Mouse (Mus musculus): Measurements from ENCODE around the gene Mrps16. TPM values are rescaled to one million over a fixed set of nuclear protein-coding genes. Genes with fewer than 3 reads are reported as not detected.

Gene Mrps16
- polyA plus RNA-seq, 1 experiment = 27.6 TPM

DNA sequence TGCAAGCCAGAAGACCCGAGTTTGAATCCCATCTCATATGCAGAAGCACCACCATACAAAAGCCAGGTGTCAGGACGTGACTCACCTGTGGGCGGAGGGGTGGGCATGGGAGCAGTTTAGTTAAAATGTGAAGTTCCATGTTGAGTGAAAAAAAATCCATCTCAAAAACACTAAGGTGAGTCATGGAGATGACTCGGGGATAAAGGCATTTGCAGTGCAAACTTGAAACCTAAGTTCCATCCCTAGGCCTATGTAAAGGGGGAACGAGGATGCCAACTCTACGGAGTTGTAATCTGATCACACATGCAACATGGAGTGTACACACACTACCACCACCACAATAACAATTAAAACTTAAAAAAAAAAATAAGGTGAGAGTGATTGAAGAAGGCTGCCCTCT, 29.6 kb upstream of the Mrps16 start:
- TF ChIP-seq POLR2A (IDR thresholded peaks at IDR 0.05; ENCODE audit: low read depth, low read length) (no peak), CTCF (IDR thresholded peaks at IDR 0.05; ENCODE audit: extremely low read depth, insufficient read depth, insufficient read length, insufficient replicate concordance) (no peak)
- 90% methylated on average over 6 of the region's 6 CpGs for WGBS
- H3K27ac ChIP-seq (ENCODE audit: insufficient read depth, low read length) = no peak overlapping the region
- H3K4me3 ChIP-seq (ENCODE audit: extremely low read depth, insufficient read depth, insufficient read length) = no peak overlapping the region
- no peaks in the 10 kb centered on the region for H3K27me3 ChIP-seq (ENCODE audit: control insufficient read depth, insufficient read depth, low read length)
- H3K36me3 ChIP-seq (ENCODE audit: control insufficient read depth, insufficient read depth, low read length) = no peaks in the 10 kb centered on the region
- no peaks in the 10 kb centered on the region; the same call in 1 of the 2 replicates for H3K4me1 ChIP-seq (ENCODE audit: control insufficient read depth, insufficient read depth, insufficient read length)
- no peak for DNase-seq (ENCODE audit: low read depth in 1 of 2, low spot score in 2 of 2)

DNA sequence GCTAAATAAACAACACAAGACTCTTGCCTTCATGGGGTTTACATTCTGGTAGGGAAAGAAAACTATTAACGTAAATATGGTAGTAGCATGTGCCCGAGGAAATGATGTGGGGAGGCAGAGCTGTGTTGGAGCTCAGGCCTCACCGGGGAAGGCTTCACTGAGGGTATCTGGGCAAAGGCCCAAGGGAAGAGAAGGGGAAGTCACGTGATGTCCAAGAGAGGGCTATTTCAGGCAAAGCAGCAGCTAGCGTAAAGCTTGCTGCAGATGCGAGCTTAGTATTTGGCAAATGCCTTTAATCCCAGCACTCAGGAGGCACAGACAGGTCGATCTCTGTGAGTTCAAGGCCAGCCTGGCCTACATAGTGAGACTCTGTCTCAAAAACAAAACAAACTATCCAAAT, 28.8 kb upstream of the Mrps16 start:
- no peak for TF ChIP-seq CTCF (IDR thresholded peaks at IDR 0.05; ENCODE audit: extremely low read depth, insufficient read depth, insufficient read length, insufficient replicate concordance)
- no peak for TF ChIP-seq POLR2A (IDR thresholded peaks at IDR 0.05; ENCODE audit: low read depth, low read length)
- WGBS = 22% methylated on average over 7 of the region's 7 CpGs
- Histone ChIP-seq H3K27me3 (ENCODE audit: control insufficient read depth, insufficient read depth, low read length) (no peaks in the 10 kb centered on the region), H3K4me1 (ENCODE audit: control insufficient read depth, insufficient read depth, insufficient read length) (no peaks in the 10 kb centered on the region; the same call in 1 of the 2 replicates), H3K4me3 (ENCODE audit: extremely low read depth, insufficient read depth, insufficient read length) (no peak overlapping the region), H3K36me3 (ENCODE audit: control insufficient read depth, insufficient read depth, low read length) (no peaks in the 10 kb centered on the region), H3K27ac (ENCODE audit: insufficient read depth, low read length) (no peak overlapping the region)
- no peak for DNase-seq (ENCODE audit: low read depth in 1 of 2, low spot score in 2 of 2)

DNA sequence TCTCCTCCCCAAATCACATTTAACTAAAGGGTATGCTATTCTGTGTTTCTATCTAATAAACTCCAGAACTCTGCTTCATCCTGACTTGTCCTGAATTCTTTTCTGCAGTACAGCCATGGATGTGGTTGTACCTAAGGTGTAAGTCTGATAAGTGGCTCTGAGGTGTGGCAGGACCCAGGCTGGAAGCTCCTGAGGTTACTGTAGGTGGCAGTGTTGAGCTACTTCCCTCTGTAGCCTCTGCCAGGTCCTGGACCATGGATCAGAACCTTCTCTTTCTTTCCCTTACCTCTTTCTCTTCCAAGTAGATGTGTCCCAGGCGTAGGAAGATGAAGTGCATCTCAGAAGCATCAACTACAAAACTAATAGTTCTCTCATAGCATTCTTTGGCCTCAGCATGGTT, 6.6 kb upstream of the Mrps16 start:
- H3K27me3 ChIP-seq (ENCODE audit: control insufficient read depth, insufficient read depth, low read length) = no peaks in the 10 kb centered on the region
- peak in 1 of 2 experiments; percentile 24 for DNase-seq (ENCODE audit: low read depth in 1 of 2, low spot score in 2 of 2)
- 78% methylated on average over 1 of the region's 1 CpGs for WGBS

DNA sequence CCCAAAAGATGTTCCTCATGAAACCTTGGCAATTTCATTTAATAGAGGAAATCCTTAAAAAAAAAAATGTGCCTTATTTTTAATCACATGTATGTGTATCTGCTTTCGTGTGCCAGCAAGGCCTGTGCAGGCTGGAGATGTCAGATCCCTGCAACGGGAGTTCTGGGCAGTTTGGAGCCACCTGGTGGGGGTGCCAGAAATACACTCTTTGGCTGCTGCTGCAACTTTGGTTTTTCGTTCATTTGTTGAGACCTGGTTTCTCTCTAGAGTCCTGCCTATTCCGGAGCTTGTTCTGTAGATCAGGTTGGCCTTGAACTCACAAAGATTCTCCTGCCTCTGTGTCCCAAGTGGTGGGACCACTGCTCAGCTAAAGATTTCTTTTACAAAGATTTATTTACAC, 5.4 kb upstream of the Mrps16 start:
- TF ChIP-seq CTCF (IDR thresholded peaks at IDR 0.05; ENCODE audit: extremely low read depth, insufficient read depth, insufficient read length, insufficient replicate concordance) (peak; percentile 59; the same call in 1 of the 2 replicates), POLR2A (IDR thresholded peaks at IDR 0.05; ENCODE audit: low read depth, low read length) (no peak)
- peak in 1 of 2 experiments; percentile 50 for DNase-seq (ENCODE audit: low read depth in 1 of 2, low spot score in 2 of 2)
- 34% methylated on average over 4 of the region's 4 CpGs for WGBS

More for the DNA sequence above, 6.6 kb upstream of the Mrps16 start:
- Histone ChIP-seq H3K36me3 (ENCODE audit: control insufficient read depth, insufficient read depth, low read length) (no peaks in the 10 kb centered on the region), H3K4me3 (ENCODE audit: extremely low read depth, insufficient read depth, insufficient read length) (no peak overlapping the region), H3K4me1 (ENCODE audit: control insufficient read depth, insufficient read depth, insufficient read length) (no peaks in the 10 kb centered on the region), H3K27ac (ENCODE audit: insufficient read depth, low read length) (no peak overlapping the region)
- TF ChIP-seq CTCF (IDR thresholded peaks at IDR 0.05; ENCODE audit: extremely low read depth, insufficient read depth, insufficient read length, insufficient replicate concordance) (peak; percentile 21; the same call in 1 of the 2 replicates), POLR2A (IDR thresholded peaks at IDR 0.05; ENCODE audit: low read depth, low read length) (no peak)

DNA sequence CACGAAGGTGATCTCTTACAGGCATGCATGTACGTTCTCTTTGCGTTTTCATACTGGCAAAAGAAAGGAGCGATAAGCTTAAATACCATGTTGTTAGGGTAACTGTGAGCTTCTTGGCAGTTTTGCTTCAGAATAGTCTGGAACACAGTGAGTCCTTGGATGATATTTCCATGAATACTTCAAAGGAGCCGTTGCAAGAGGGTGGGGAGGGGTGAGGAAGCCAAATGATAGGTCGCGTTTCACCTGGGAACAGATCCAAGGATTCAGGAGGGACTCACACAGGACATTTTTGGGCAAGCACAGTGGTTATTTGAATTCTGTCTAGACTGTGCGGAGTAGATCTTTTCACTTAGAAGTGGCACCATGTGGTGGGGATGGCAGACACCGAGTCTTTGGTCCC, 3.8 kb upstream of the Mrps16 start:
- Histone ChIP-seq H3K27ac (ENCODE audit: insufficient read depth, low read length) (no peak overlapping the region), H3K36me3 (ENCODE audit: control insufficient read depth, insufficient read depth, low read length) (no peaks in the 10 kb centered on the region), H3K4me1 (ENCODE audit: control insufficient read depth, insufficient read depth, insufficient read length) (0 out of 2 replicates have a peak, but pooled peaks cover 3% of the 10 kb centered on the region), H3K27me3 (ENCODE audit: control insufficient read depth, insufficient read depth, low read length) (no peaks in the 10 kb centered on the region), H3K4me3 (ENCODE audit: extremely low read depth, insufficient read depth, insufficient read length) (no peak overlapping the region)
- no peak for TF ChIP-seq CTCF (IDR thresholded peaks at IDR 0.05; ENCODE audit: extremely low read depth, insufficient read depth, insufficient read length, insufficient replicate concordance)
- no peak for TF ChIP-seq POLR2A (IDR thresholded peaks at IDR 0.05; ENCODE audit: low read depth, low read length)
- 89% methylated on average over 9 of the region's 9 CpGs for WGBS
- DNase-seq (ENCODE audit: low read depth in 1 of 2, low spot score in 2 of 2) = no peak

More for the DNA sequence above, 5.4 kb upstream of the Mrps16 start:
- Histone ChIP-seq H3K36me3 (ENCODE audit: control insufficient read depth, insufficient read depth, low read length) (no peaks in the 10 kb centered on the region), H3K27ac (ENCODE audit: insufficient read depth, low read length) (no peak overlapping the region), H3K4me3 (ENCODE audit: extremely low read depth, insufficient read depth, insufficient read length) (no peak overlapping the region), H3K4me1 (ENCODE audit: control insufficient read depth, insufficient read depth, insufficient read length) (no peaks in the 10 kb centered on the region), H3K27me3 (ENCODE audit: control insufficient read depth, insufficient read depth, low read length) (no peaks in the 10 kb centered on the region)

DNA sequence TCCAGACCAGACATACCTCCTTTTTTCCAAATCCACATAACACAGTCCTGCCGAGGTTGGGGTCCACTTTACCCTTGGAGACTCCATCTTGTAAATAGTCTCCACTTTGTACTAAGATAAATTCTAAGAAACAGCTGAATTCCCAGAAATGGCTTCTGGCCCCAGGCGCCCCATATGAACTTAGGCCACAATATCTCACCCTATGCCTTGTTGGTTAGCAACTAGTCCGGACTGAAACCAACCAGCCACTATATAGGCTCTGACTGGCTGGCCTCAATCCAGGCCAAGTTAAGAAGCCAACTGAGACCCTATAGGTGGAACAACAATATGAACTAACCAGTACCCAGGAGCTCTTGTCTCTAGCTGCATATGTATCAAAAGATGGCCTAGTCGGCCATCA, 1.1 kb downstream of the Mrps16 start:
- 77% methylated on average over 4 of the region's 4 CpGs for WGBS
- H3K4me1 ChIP-seq (ENCODE audit: control insufficient read depth, insufficient read depth, insufficient read length) = peaks cover 3% of the 10 kb centered on the region; the same call in 1 of the 2 replicates
- H3K4me3 ChIP-seq (ENCODE audit: extremely low read depth, insufficient read depth, insufficient read length) = no peak overlapping the region
- no peak overlapping the region for H3K27ac ChIP-seq (ENCODE audit: insufficient read depth, low read length)
- TF ChIP-seq CTCF (IDR thresholded peaks at IDR 0.05; ENCODE audit: extremely low read depth, insufficient read depth, insufficient read length, insufficient replicate concordance) = no peak
- no peak for TF ChIP-seq POLR2A (IDR thresholded peaks at IDR 0.05; ENCODE audit: low read depth, low read length)
- peaks cover 4% of the 10 kb centered on the region; the same call in 1 of the 2 replicates for H3K36me3 ChIP-seq (ENCODE audit: control insufficient read depth, insufficient read depth, low read length)
- H3K27me3 ChIP-seq (ENCODE audit: control insufficient read depth, insufficient read depth, low read length) = no peaks in the 10 kb centered on the region
- no peak for DNase-seq (ENCODE audit: low read depth in 1 of 2, low spot score in 2 of 2)

DNA sequence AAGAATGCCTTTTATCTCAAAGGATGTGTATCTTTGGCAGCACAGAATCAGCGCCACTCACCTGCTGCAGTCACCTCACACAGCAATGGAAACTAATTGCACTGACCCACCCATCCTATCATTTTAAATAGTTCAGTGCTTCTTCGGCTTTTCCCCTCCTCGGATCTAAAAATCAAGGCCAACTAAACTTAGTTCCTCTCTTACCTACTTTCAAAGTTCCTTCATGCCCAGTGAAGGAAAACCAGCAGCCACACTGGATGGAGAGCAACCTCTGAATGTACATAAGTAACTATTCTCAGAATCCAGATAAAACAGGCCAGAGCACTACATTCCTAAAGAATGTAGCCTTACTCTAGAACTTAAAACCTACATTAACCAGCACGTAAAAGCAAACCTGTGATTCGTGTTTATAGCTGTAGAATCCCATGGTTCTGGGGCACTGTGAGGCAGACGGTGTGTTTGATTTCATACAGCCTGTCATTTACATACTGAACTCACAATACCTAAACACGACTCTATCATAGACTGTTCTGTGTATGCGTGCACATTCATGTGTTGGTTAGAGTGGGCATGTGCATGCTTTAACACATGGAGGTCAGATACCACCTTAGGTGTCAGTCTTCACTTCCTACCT, 3.9 kb downstream of the Mrps16 start:
- DNase-seq (ENCODE audit: low read depth in 1 of 2, low spot score in 2 of 2) = no peak
- Histone ChIP-seq H3K36me3 (ENCODE audit: control insufficient read depth, insufficient read depth, low read length) (peaks cover 12% of the 10 kb centered on the region; the same call in 1 of the 2 replicates), H3K4me3 (ENCODE audit: extremely low read depth, insufficient read depth, insufficient read length) (no peak overlapping the region), H3K4me1 (ENCODE audit: control insufficient read depth, insufficient read depth, insufficient read length) (peaks cover 3% of the 10 kb centered on the region; the same call in 1 of the 2 replicates), H3K27ac (ENCODE audit: insufficient read depth, low read length) (peak overlapping the region; percentile 10; the same call in 1 of the 2 replicates), H3K27me3 (ENCODE audit: control insufficient read depth, insufficient read depth, low read length) (no peaks in the 10 kb centered on the region)
- 90% methylated on average over 8 of the region's 8 CpGs for WGBS
- TF ChIP-seq CTCF (IDR thresholded peaks at IDR 0.05; ENCODE audit: extremely low read depth, insufficient read depth, insufficient read length, insufficient replicate concordance) (no peak), POLR2A (IDR thresholded peaks at IDR 0.05; ENCODE audit: low read depth, low read length) (no peak)
